Comparison of ENCODE assay signal across 15 mouse cellular contexts in genomic region chr12:92386195-92386594, GRCm38 (mm10).
"Had no signal": no experiment of that assay in that cellular context is flagged by ENCODE, and none has a peak within 500 bp of the region (broad histone marks: within the 10 kb centered on the region; RNA-seq: fewer than 3 reads in every experiment).

No protein-coding gene starts in this region.

- DNase-seq: retina, postnatal 1 day; right cerebral cortex, adult 18-20 months; right cerebral cortex, postnatal 14 days; right cerebral cortex, postnatal 25 days; right cerebral cortex, postnatal 4 days; spleen, adult 18-20 months; thymus, adult 18-20 months; thymus, adult 2 months; thymus, postnatal 14 days; thymus, postnatal 25 days; thymus, postnatal 36 days; thymus, postnatal 4 days had no signal

- H3K4me2 ChIP-seq: neural tube, embryonic 15.5 days; stomach, embryonic 15.5 days had no signal

- H3K4me1 ChIP-seq: stomach, embryonic 15.5 days had no signal

- H3K9me3 ChIP-seq: neural tube, embryonic 15.5 days; stomach, embryonic 15.5 days had no signal

- H3K4me3 ChIP-seq: neural tube, embryonic 15.5 days; stomach, embryonic 15.5 days had no signal

- H3K27ac ChIP-seq: neural tube, embryonic 15.5 days; stomach, embryonic 15.5 days; stomach, postnatal 0 days had no signal

- H3K9ac ChIP-seq: neural tube, embryonic 15.5 days; stomach, embryonic 15.5 days had no signal

- H3K27me3 ChIP-seq: neural tube, embryonic 15.5 days; stomach, embryonic 15.5 days had no signal

- H3K36me3 ChIP-seq: neural tube, embryonic 15.5 days; stomach, embryonic 15.5 days had no signal
